Comparison of ENCODE assay signal across 22 mouse cellular contexts in genomic region chr13:96436921-96437320, GRCm38 (mm10). TPM values are rescaled to one million over a fixed set of nuclear protein-coding genes. Genes with fewer than 3 reads are reported as not detected.
"Had no signal": no experiment of that assay in that cellular context is flagged by ENCODE, and none has a peak within 500 bp of the region (broad histone marks: within the 10 kb centered on the region; RNA-seq: fewer than 3 reads in every experiment).

No protein-coding gene starts in this region.

- ATAC-seq: midbrain, embryonic 15.5 days had no signal

- H3K27ac ChIP-seq: limb, embryonic 13.5 days; liver, embryonic 14.5 days; midbrain, embryonic 15.5 days; neural tube, embryonic 12.5 days had no signal

- H3K4me1 ChIP-seq: neural tube, embryonic 12.5 days had no signal

- DNase-seq: kidney, adult 11 months; kidney, postnatal 10 days; left cerebral cortex, postnatal 4 days; lung, adult 18-20 months; lung, postnatal 36 days; thymus, postnatal 4 days had no signal

- H3K36me3 ChIP-seq: limb, embryonic 13.5 days; midbrain, embryonic 15.5 days; neural tube, embryonic 12.5 days had no signal

- H3K27me3 ChIP-seq: limb, embryonic 13.5 days; megakaryocyte, embryonic 14.5 days; midbrain, embryonic 15.5 days; neural tube, embryonic 12.5 days had no signal

- H3K9me3 ChIP-seq: midbrain, embryonic 15.5 days; neural tube, embryonic 12.5 days had no signal

- H3K4me3 ChIP-seq: limb, embryonic 13.5 days; megakaryocyte, embryonic 14.5 days; midbrain, embryonic 15.5 days; neural tube, embryonic 12.5 days had no signal

RNA-seq across cellular contexts. Expression of gene Ankdd1b, which starts 34.1 kb away (rescaled TPM):
- total RNA-seq: layer of hippocampus, postnatal 25 days; left cerebral cortex, postnatal 4 days; liver, adult 2 months; monocyte, adult 5-6 weeks; neutrophil, adult 5-6 weeks had no signal
- polyA plus RNA-seq: limb, embryonic 13.5 days; liver, adult 2 months; midbrain, embryonic 11.5 days; midbrain, embryonic 15.5 days had no signal

RNA-seq across cellular contexts. Expression of gene Gm17622, which starts 53.6 kb away (rescaled TPM):
- total RNA-seq: layer of hippocampus, adult 8-10 months; layer of hippocampus, postnatal 25 days; left cerebral cortex, adult 8-10 months; left cerebral cortex, postnatal 4 days; liver, adult 2 months; monocyte, adult 5-6 weeks; neutrophil, adult 5-6 weeks had no signal
- polyA plus RNA-seq: kidney, embryonic 14.5 days; large intestine, adult 2 months; limb, embryonic 13.5 days; liver, adult 2 months; liver, embryonic 14.5 days; lung, embryonic 16.5 days; midbrain, embryonic 11.5 days; midbrain, embryonic 15.5 days; neural tube, embryonic 12.5 days; stomach, embryonic 16.5 days had no signal
